Mouse (Mus musculus): Measurements from ENCODE around the gene Bcat2. TPM values are rescaled to one million over a fixed set of nuclear protein-coding genes. Genes with fewer than 3 reads are reported as not detected.
A peak's percentile ranks its signal among the peaks of the same experiment; 100 is the strongest.

Gene Bcat2
- polyA plus RNA-seq, 1 experiment, result 82.0 TPM

- peak overlapping the region; percentile 33 for H3K4me3 ChIP-seq (ENCODE audit: insufficient read depth, low read depth, low read length)
- no peak overlapping the region for H3K27ac ChIP-seq (replicated peaks; ENCODE audit: low read depth, low read length)
- peaks cover 6% of the 10 kb centered on the region; the same call in 1 of the 2 replicates for H3K4me1 ChIP-seq (ENCODE audit: control insufficient read depth, insufficient read depth, insufficient read length, low read length)
These were observed 19.2 kb downstream of the Bcat2 start for GRCm38 (mm10) chr7:45589173-45589572.

DNA sequence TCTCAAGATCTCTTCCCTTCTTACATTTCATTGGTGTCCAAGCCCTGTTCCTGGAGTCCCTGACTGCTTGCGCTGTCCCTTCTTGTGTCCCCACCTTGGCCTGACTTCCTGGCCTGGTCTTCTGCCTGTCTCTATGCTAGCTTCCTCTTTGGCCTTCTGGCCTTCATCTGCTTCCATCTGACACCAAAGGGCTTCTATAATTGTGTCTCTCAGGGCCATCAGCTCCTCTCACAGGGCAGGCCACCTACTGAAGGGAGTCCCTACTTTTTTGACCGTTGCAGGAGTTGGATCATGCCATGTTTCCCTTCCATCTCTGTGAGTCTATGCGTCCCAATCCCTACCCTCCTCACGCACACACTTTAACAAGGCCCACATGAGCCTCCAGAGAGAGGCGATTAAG lies 19.9 kb downstream of the Bcat2 start:
- peaks cover 6% of the 10 kb centered on the region; the same call in 1 of the 2 replicates for H3K4me1 ChIP-seq (ENCODE audit: control insufficient read depth, insufficient read depth, insufficient read length, low read length)
- H3K4me3 ChIP-seq (ENCODE audit: insufficient read depth, low read depth, low read length), result no peak overlapping the region
- H3K27ac ChIP-seq (replicated peaks; ENCODE audit: low read depth, low read length), result no peak overlapping the region

DNA sequence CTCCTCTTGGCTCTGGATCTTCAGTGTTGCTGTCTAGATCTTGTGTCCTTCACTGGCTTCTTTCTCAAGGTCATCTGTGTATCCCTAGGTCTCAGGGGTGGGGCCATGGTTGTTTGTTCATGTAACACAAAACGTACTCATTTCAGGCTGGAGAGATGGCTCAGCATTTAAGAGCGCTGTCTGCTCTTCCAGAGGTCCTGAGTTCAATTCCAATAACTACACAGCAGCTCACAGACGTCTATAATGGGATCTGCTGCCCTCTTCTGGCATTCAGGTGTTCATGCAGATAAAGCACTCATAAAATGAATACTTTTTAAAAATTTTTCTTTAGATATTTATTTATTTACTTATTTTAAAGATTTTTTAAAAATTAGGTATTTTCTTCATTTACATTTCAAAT lies 20.9 kb downstream of the Bcat2 start:
- no peak overlapping the region for H3K4me3 ChIP-seq (ENCODE audit: insufficient read depth, low read depth, low read length)
- peaks cover under 1% of the 10 kb centered on the region; the same call in 1 of the 2 replicates for H3K4me1 ChIP-seq (ENCODE audit: control insufficient read depth, insufficient read depth, insufficient read length, low read length)
- H3K27ac ChIP-seq (replicated peaks; ENCODE audit: low read depth, low read length), result no peak overlapping the region

DNA sequence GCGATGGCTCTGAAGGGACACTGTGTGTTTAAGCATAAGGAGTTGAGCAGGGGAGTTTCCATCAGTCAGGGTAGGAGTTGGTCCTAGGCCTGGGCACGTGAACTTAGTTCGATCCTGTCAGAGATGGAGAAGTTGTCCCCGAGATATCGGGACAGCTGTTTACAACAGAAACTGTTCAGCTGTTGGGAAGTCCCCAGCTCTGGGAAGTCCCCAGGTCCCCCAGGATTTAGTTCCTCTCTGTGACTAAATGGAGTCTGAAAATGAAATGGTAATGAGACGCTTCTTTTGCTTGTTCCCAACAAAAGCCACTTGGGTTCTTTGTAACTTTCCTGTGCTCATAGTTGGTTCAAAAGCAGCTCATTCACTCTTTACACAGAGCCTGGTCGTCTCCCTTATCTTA lies 21.9 kb downstream of the Bcat2 start:
- H3K27ac ChIP-seq (replicated peaks; ENCODE audit: low read depth, low read length), result peak overlapping the region; percentile 51; the same call in 1 of the 2 replicates
- no peak overlapping the region for H3K4me3 ChIP-seq (ENCODE audit: insufficient read depth, low read depth, low read length)
- no peaks in the 10 kb centered on the region for H3K4me1 ChIP-seq (ENCODE audit: control insufficient read depth, insufficient read depth, insufficient read length, low read length)

DNA sequence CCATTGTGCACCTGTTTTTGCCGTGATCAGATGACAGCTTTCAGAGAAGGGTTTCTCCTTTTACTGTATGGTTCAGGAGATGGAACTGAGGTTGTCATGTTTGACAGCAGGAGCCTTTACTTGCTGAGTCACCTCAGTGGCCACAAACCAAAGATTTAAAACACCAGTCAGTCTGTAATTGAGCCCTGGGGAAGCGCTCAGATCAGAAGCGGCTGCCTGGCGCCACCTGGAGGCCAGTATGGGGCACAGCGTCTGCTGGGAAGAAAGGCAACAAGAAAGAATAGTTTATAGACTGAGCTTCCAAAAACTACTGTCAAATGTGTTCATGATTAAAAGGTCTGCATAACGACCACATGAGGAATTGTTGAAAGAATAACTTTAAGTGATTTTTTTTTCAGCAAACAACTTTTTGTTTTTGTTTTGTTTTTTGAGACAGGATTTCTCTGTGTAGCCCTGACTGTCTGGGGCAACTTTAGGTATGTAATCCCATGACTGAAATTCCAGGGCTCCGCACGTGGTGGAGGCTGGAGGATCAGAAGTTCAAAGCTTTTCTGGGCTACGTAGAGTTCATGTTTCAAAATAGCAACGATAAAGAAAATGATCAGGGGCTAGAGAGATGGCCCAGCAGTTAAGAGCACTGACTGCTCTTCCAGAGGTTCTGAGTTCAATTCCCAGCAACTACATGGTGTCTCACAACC lies 23.3 kb downstream of the Bcat2 start:
- Histone ChIP-seq H3K27ac (replicated peaks; ENCODE audit: low read depth, low read length) (no peak overlapping the region), H3K4me1 (ENCODE audit: control insufficient read depth, insufficient read depth, insufficient read length, low read length) (no peaks in the 10 kb centered on the region), H3K4me3 (ENCODE audit: insufficient read depth, low read depth, low read length) (no peak overlapping the region)

DNA sequence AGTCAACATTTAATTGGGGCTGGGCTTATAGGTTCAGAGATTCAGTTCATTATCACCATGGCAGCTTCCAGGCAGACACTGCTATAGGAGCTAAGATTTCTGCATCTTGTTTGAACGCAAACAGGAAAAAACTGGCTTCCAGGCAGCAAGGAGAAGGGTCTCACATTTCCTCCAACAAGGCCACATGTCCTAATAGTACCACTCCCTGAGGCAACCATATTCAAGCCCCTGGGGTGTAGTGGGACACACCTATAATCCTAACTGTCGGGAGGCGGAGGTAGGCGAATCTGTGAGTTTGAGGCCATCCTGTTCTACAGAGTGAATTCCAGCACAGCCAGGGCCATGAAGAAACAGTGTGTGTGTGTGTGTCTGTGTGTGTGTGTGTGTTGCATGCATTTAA lies 25.2 kb downstream of the Bcat2 start:
- H3K27ac ChIP-seq (replicated peaks; ENCODE audit: low read depth, low read length), result no peak overlapping the region
- H3K4me3 ChIP-seq (ENCODE audit: insufficient read depth, low read depth, low read length), result no peak overlapping the region
- H3K4me1 ChIP-seq (ENCODE audit: control insufficient read depth, insufficient read depth, insufficient read length, low read length), result no peaks in the 10 kb centered on the region

DNA sequence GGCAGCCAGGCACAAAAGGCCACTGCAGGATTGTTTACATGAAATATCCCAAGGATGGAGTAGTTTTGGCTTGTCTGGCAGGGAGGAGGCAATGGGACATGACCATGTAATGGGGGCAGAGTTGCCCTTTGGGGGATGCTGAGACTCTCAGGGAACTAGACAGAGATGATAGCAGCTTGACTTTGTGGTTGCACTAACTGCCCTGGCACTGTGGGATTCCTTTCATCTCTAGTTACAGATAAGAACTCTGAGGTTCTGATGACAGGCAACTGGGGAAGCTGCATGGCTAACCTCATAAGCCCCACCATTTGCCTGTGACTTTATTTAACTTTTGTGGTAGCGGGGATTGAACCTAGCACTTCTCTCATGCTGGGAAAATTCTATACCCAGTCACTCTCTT lies 26.2 kb downstream of the Bcat2 start:
- Histone ChIP-seq H3K27ac (replicated peaks; ENCODE audit: low read depth, low read length) (no peak overlapping the region), H3K4me1 (ENCODE audit: control insufficient read depth, insufficient read depth, insufficient read length, low read length) (no peaks in the 10 kb centered on the region), H3K4me3 (ENCODE audit: insufficient read depth, low read depth, low read length) (no peak overlapping the region)

- Histone ChIP-seq H3K4me3 (ENCODE audit: insufficient read depth, low read depth, low read length) (no peak overlapping the region), H3K4me1 (ENCODE audit: control insufficient read depth, insufficient read depth, insufficient read length, low read length) (no peaks in the 10 kb centered on the region), H3K27ac (replicated peaks; ENCODE audit: low read depth, low read length) (no peak overlapping the region)
These were observed 27.1 kb downstream of the Bcat2 start for GRCm38 (mm10) chr7:45597013-45597412.

- no peak overlapping the region for H3K27ac ChIP-seq (replicated peaks; ENCODE audit: low read depth, low read length)
- H3K4me1 ChIP-seq (ENCODE audit: control insufficient read depth, insufficient read depth, insufficient read length, low read length), result no peaks in the 10 kb centered on the region
- H3K4me3 ChIP-seq (ENCODE audit: insufficient read depth, low read depth, low read length), result no peak overlapping the region
These were observed 27.6 kb downstream of the Bcat2 start for GRCm38 (mm10) chr7:45597527-45597926.

DNA sequence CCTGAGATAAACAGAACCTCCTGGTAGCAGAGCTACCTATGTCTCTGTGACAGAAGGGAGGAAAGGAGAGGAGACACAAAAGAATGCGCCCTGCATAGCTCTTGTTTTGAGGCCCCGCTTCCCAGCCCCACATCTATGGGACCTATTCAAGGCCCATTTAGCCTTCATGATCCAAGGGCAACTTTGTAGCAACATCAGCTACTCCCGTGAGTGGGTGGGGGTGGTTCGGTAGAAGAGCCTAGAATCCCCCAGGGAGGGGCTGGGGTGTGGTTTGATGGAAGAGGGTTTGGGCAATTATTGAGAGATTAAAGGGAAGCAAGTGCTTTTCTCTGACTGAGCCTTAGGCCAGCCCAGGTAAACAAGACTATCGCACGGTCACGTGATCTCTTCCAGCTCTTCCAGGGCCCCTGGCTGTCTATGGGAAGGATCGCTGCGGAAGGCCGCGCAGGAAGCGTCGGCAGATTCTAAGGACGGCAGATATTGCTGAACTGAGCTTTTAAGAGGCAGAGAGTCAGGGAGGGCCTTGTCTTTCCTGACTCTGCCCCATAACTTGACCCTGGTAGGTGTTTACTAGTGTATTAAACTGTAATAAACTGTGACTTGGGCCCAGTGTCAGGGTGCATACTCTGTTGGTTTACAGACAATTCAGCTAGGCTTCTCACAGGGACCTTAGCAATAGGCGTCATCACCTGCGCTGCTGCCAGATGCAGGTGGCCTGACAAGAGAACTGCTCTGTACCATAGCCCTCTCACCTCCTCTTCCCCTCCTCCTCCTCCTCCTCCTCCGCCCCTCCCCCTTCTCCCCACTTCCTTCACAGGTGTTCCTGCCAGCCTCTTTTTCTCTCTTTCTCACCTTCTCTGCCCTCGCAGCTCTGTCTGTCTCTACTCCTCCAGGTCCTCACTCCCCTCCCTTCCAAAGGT lies 29.3 kb downstream of the Bcat2 start:
- Histone ChIP-seq H3K4me3 (ENCODE audit: insufficient read depth, low read depth, low read length) (no peak overlapping the region), H3K27ac (replicated peaks; ENCODE audit: low read depth, low read length) (no peak overlapping the region), H3K4me1 (ENCODE audit: control insufficient read depth, insufficient read depth, insufficient read length, low read length) (no peaks in the 10 kb centered on the region)

DNA sequence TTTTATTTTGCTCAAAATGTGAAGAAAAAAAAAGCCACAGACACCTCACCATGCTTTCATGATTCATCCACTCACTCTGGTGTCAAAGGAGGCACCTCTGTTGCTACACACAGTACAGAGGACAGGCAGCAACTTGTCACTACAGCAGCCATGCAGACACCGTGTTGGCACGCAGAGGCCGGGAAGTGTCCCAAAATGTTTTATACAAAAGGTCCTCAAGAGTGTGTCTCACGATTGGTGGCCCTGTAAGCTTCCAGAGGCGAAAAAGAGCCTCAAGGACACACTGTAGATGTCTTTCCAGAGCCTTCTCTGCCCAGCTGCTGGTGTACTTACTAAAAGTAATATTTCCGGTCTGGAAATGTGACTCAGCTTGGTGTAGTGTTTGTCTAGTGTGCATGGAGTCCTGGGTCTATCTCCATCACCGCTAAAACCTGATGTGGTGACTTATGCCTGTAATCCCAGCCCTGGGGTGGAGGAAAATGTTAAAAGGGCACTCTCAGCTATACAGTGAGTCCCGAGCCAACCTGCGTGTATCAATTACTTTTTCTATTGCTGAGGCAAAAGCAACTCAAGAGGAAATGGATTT lies 35.8 kb downstream of the Bcat2 start:
- Histone ChIP-seq H3K4me1 (ENCODE audit: control insufficient read depth, insufficient read depth, insufficient read length, low read length) (no peaks in the 10 kb centered on the region), H3K27ac (replicated peaks; ENCODE audit: low read depth, low read length) (peak overlapping the region; percentile 20; the same call in 1 of the 2 replicates), H3K4me3 (ENCODE audit: insufficient read depth, low read depth, low read length) (no peak overlapping the region)

- H3K27ac ChIP-seq (replicated peaks; ENCODE audit: low read depth, low read length), result no peak overlapping the region
- H3K4me1 ChIP-seq (ENCODE audit: control insufficient read depth, insufficient read depth, insufficient read length, low read length), result no peaks in the 10 kb centered on the region
- H3K4me3 ChIP-seq (ENCODE audit: insufficient read depth, low read depth, low read length), result no peak overlapping the region
These were observed 39.6 kb downstream of the Bcat2 start for GRCm38 (mm10) chr7:45609511-45609910.

- H3K4me1 ChIP-seq (ENCODE audit: control insufficient read depth, insufficient read depth, insufficient read length, low read length), result peaks cover 3% of the 10 kb centered on the region; the same call in 1 of the 2 replicates
- no peak overlapping the region for H3K4me3 ChIP-seq (ENCODE audit: insufficient read depth, low read depth, low read length)
- no peak overlapping the region for H3K27ac ChIP-seq (replicated peaks; ENCODE audit: low read depth, low read length)
These were observed 46.3 kb downstream of the Bcat2 start for GRCm38 (mm10) chr7:45616277-45616676.

GRCm38 (mm10) chr7:45617042-45617695 lies 47.2 kb downstream of the Bcat2 start, which contains the start of gene Fut1:
Gene Fut1 (plus strand): TSS chr7:45617289.
- Histone ChIP-seq H3K27ac (replicated peaks; ENCODE audit: low read depth, low read length) (no peak within 1 kb of the TSS), H3K4me3 (ENCODE audit: insufficient read depth, low read depth, low read length) (no peak within 1 kb of the TSS), H3K4me1 (ENCODE audit: control insufficient read depth, insufficient read depth, insufficient read length, low read length) (peaks cover 3% of the 10 kb centered on the region; the same call in 1 of the 2 replicates)

DNA sequence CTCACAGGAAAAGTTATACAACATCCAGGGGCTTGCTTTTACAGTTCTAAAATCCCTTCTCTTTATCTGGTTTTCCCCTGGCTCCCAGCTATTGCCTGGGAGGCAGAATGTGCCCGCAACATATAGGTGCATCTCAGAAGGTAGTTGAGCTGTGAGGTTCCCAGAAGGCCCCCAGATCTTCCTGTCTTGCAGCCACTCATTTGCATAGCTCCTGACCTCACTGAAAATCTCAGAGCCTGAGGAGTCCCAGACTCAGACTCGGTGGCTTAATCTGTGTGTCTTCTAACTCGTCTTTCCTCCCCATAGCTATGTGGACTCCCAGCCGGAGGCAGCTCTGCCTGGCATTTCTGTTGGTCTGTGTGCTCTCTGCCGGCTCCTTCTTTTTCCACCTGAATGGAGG lies 48.4 kb downstream of the Bcat2 start:
- no peak overlapping the region for H3K27ac ChIP-seq (replicated peaks; ENCODE audit: low read depth, low read length)
- no peak overlapping the region for H3K4me3 ChIP-seq (ENCODE audit: insufficient read depth, low read depth, low read length)
- peaks cover 3% of the 10 kb centered on the region; the same call in 1 of the 2 replicates for H3K4me1 ChIP-seq (ENCODE audit: control insufficient read depth, insufficient read depth, insufficient read length, low read length)

Measured in brown adipose tissue, adult 24 weeks (tissue).